Mouse (Mus musculus): Measurements from ENCODE around the gene Tnrc6c.

GRCm38 (mm10) chr11:117676649-117677048 lies 22.6 kb downstream of the Tnrc6c start:
- TF ChIP-seq CTCF (IDR thresholded peaks at IDR 0.05; ENCODE audit: borderline replicate concordance, insufficient read depth, low read length): no peak
- no peak for TF ChIP-seq POLR2A (IDR thresholded peaks at IDR 0.05; ENCODE audit: low read depth, low read length)

Data from embryonic fibroblast, embryonic 13.5 days (primary cell).